26 mouse cellular contexts compared by ENCODE assay signal in the genomic region with DNA sequence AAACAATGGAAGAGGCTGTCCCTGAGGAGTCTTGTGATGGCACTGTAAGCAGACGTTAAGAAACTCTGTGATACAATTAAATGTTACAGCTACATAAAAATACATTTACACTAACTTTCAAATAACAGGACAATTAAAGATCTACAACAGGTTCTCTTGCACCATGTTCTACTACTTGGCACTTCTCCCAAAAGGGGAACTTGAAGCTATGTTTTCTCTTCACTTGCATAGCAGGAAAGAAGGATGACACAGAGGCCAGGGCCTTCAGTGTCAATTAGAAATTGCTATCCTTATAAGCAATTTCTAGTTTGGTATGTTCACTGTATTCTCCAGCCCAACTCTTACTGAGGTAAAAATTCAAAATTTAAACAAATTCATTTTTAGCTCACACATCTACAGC. TPM values are rescaled to one million over a fixed set of nuclear protein-coding genes. Genes with fewer than 3 reads are reported as not detected.
"Had no signal": no experiment of that assay in that cellular context is flagged by ENCODE, and none has a peak within 500 bp of the region (broad histone marks: within the 10 kb centered on the region; RNA-seq: fewer than 3 reads in every experiment).

No protein-coding gene starts in this region.

- H3K4me3 ChIP-seq: megakaryocyte, embryonic 14.5 days; midbrain, embryonic 13.5 days; midbrain, embryonic 15.5 days; neural tube, embryonic 13.5 days; neural tube, embryonic 15.5 days; stomach, embryonic 15.5 days had no signal

- H3K9me3 ChIP-seq: megakaryocyte, embryonic 14.5 days; midbrain, embryonic 15.5 days; neural tube, embryonic 13.5 days; neural tube, embryonic 15.5 days; stomach, embryonic 15.5 days had no signal

- H3K27me3 ChIP-seq: megakaryocyte, embryonic 14.5 days; midbrain, embryonic 13.5 days; midbrain, embryonic 15.5 days; neural tube, embryonic 13.5 days; neural tube, embryonic 15.5 days; stomach, embryonic 15.5 days had no signal

- H3K36me3 ChIP-seq: midbrain, embryonic 15.5 days had no signal

- H3K27ac ChIP-seq: midbrain, embryonic 13.5 days; midbrain, embryonic 15.5 days; neural tube, embryonic 13.5 days; neural tube, embryonic 15.5 days; stomach, embryonic 15.5 days; stomach, postnatal 0 days had no signal

- H3K9ac ChIP-seq: lung, embryonic 14.5 days; midbrain, embryonic 13.5 days; midbrain, embryonic 15.5 days; neural tube, embryonic 13.5 days; neural tube, embryonic 15.5 days; stomach, embryonic 15.5 days had no signal

- DNase-seq: lung, adult 18-20 months; lung, embryonic 14.5 days; lung, postnatal 10 days; lung, postnatal 4 days; retina, postnatal 1 day; right cerebral cortex, adult 18-20 months; right cerebral cortex, postnatal 25 days; right cerebral cortex, postnatal 4 days; thymus, adult 2 months; thymus, postnatal 25 days; thymus, postnatal 4 days had no signal

- H3K4me2 ChIP-seq: lung, embryonic 14.5 days; midbrain, embryonic 11.5 days; midbrain, embryonic 13.5 days; midbrain, embryonic 15.5 days; neural tube, embryonic 13.5 days; neural tube, embryonic 15.5 days; stomach, embryonic 15.5 days had no signal

- ATAC-seq: midbrain, embryonic 13.5 days; midbrain, embryonic 15.5 days had no signal

RNA-seq across cellular contexts. Expression of gene Cga, which starts 19.3 kb away (rescaled TPM):
- total RNA-seq: midbrain, postnatal 0 days had no signal
- polyA plus RNA-seq: lung, embryonic 14.5 days; lung, embryonic 16.5 days; midbrain, embryonic 11.5 days; midbrain, embryonic 13.5 days; midbrain, embryonic 15.5 days; midbrain, postnatal 0 days; neural tube, embryonic 11.5 days; small intestine, adult 2 months; spleen, adult 2 months; stomach, embryonic 15.5 days; testis, adult 2 months; urinary bladder, adult 2 months had no signal
